Mouse (Mus musculus): ENCODE data around the gene Plekha4. TPM values are rescaled to one million over a fixed set of nuclear protein-coding genes. Genes with fewer than 3 reads are reported as not detected.

Plekha4 gene
- polyA plus RNA-seq, 1 experiment, result 1.2 TPM

GRCm38 (mm10) chr7:45529461-45529860, 3.3 kb downstream of the Plekha4 start:
- no peaks in the 10 kb centered on the region for H3K27me3 ChIP-seq (ENCODE audit: control insufficient read depth, insufficient read depth, low read length)
- TF ChIP-seq POLR2A (IDR thresholded peaks at IDR 0.05; ENCODE audit: borderline replicate concordance, insufficient read depth, low read length) (no peak), CTCF (IDR thresholded peaks at IDR 0.05; ENCODE audit: borderline replicate concordance, insufficient read depth, low read depth, low read length) (no peak)
- H3K4me3 ChIP-seq (replicated peaks; ENCODE audit: insufficient read depth, low read depth, low read length), result no peak overlapping the region
- DNase-seq, result no peak
- no peak overlapping the region for H3K27ac ChIP-seq (ENCODE audit: insufficient read depth, low read length)
- 20% methylated on average over 6 of the region's 6 CpGs for WGBS
- H3K4me1 ChIP-seq (ENCODE audit: control insufficient read depth, insufficient read depth, low read length), result peaks cover under 1% of the 10 kb centered on the region; the same call in 1 of the 2 replicates

GRCm38 (mm10) chr7:45530643-45531042, 4.5 kb downstream of the Plekha4 start:
- Histone ChIP-seq H3K27me3 (ENCODE audit: control insufficient read depth, insufficient read depth, low read length) (no peaks in the 10 kb centered on the region), H3K4me1 (ENCODE audit: control insufficient read depth, insufficient read depth, low read length) (no peaks in the 10 kb centered on the region), H3K4me3 (replicated peaks; ENCODE audit: insufficient read depth, low read depth, low read length) (no peak overlapping the region), H3K27ac (ENCODE audit: insufficient read depth, low read length) (no peak overlapping the region)
- TF ChIP-seq POLR2A (IDR thresholded peaks at IDR 0.05; ENCODE audit: borderline replicate concordance, insufficient read depth, low read length) (no peak), CTCF (IDR thresholded peaks at IDR 0.05; ENCODE audit: borderline replicate concordance, insufficient read depth, low read depth, low read length) (no peak)
- DNase-seq, result no peak
- 42% methylated on average over 2 of the region's 2 CpGs for whole genome bisulfite sequencing

- 85% methylated on average over 1 of the region's 1 CpGs for WGBS
- no peak for TF ChIP-seq POLR2A (IDR thresholded peaks at IDR 0.05; ENCODE audit: borderline replicate concordance, insufficient read depth, low read length)
- TF ChIP-seq CTCF (IDR thresholded peaks at IDR 0.05; ENCODE audit: borderline replicate concordance, insufficient read depth, low read depth, low read length), result no peak
- DNase-seq, result no peak
- Histone ChIP-seq H3K27me3 (ENCODE audit: control insufficient read depth, insufficient read depth, low read length) (no peaks in the 10 kb centered on the region), H3K4me3 (replicated peaks; ENCODE audit: insufficient read depth, low read depth, low read length) (no peak overlapping the region), H3K4me1 (ENCODE audit: control insufficient read depth, insufficient read depth, low read length) (0 out of 2 replicates have a peak, but pooled peaks cover 5% of the 10 kb centered on the region), H3K27ac (ENCODE audit: insufficient read depth, low read length) (no peak overlapping the region)
These were observed 9.5 kb downstream of the Plekha4 start for GRCm38 (mm10) chr7:45535676-45536075.

- TF ChIP-seq POLR2A (IDR thresholded peaks at IDR 0.05; ENCODE audit: borderline replicate concordance, insufficient read depth, low read length), result no peak
- TF ChIP-seq CTCF (IDR thresholded peaks at IDR 0.05; ENCODE audit: borderline replicate concordance, insufficient read depth, low read depth, low read length), result no peak
- Histone ChIP-seq H3K27ac (ENCODE audit: insufficient read depth, low read length) (no peak overlapping the region), H3K4me1 (ENCODE audit: control insufficient read depth, insufficient read depth, low read length) (0 out of 2 replicates have a peak, but pooled peaks cover 5% of the 10 kb centered on the region), H3K4me3 (replicated peaks; ENCODE audit: insufficient read depth, low read depth, low read length) (peak overlapping the region; percentile 75), H3K27me3 (ENCODE audit: control insufficient read depth, insufficient read depth, low read length) (no peaks in the 10 kb centered on the region)
- WGBS, result 81% methylated on average over 10 of the region's 10 CpGs
- DNase-seq, result no peak
These were observed 11.5 kb downstream of the Plekha4 start for GRCm38 (mm10) chr7:45537602-45538001.

- H3K27ac ChIP-seq (ENCODE audit: insufficient read depth, low read length), result peak overlapping the region; percentile 8; the same call in 1 of the 2 replicates
- H3K27me3 ChIP-seq (ENCODE audit: control insufficient read depth, insufficient read depth, low read length), result no peaks in the 10 kb centered on the region
- H3K4me1 ChIP-seq (ENCODE audit: control insufficient read depth, insufficient read depth, low read length), result 0 out of 2 replicates have a peak, but pooled peaks cover 5% of the 10 kb centered on the region
- peak; percentile 76 to 84 for DNase-seq
- under 1% methylated on average over 29 of the region's 29 CpGs for WGBS
- H3K4me3 ChIP-seq (replicated peaks; ENCODE audit: insufficient read depth, low read depth, low read length), result peak overlapping the region; percentile 75
- TF ChIP-seq CTCF (IDR thresholded peaks at IDR 0.05; ENCODE audit: borderline replicate concordance, insufficient read depth, low read depth, low read length), result no peak
- peak; percentile 39; the same call in 1 of the 2 replicates for TF ChIP-seq POLR2A (IDR thresholded peaks at IDR 0.05; ENCODE audit: borderline replicate concordance, insufficient read depth, low read length)
These were observed 12.3 kb downstream of the Plekha4 start for GRCm38 (mm10) chr7:45538163-45539041.

GRCm38 (mm10) chr7:45539095-45539494, 13.0 kb downstream of the Plekha4 start:
- WGBS, result 71% methylated on average over 3 of the region's 3 CpGs
- Histone ChIP-seq H3K27ac (ENCODE audit: insufficient read depth, low read length) (no peak overlapping the region), H3K27me3 (ENCODE audit: control insufficient read depth, insufficient read depth, low read length) (no peaks in the 10 kb centered on the region), H3K4me3 (replicated peaks; ENCODE audit: insufficient read depth, low read depth, low read length) (no peak overlapping the region), H3K4me1 (ENCODE audit: control insufficient read depth, insufficient read depth, low read length) (0 out of 2 replicates have a peak, but pooled peaks cover 5% of the 10 kb centered on the region)
- TF ChIP-seq CTCF (IDR thresholded peaks at IDR 0.05; ENCODE audit: borderline replicate concordance, insufficient read depth, low read depth, low read length) (no peak), POLR2A (IDR thresholded peaks at IDR 0.05; ENCODE audit: borderline replicate concordance, insufficient read depth, low read length) (no peak)
- DNase-seq, result no peak

GRCm38 (mm10) chr7:45540213-45540612, 14.1 kb downstream of the Plekha4 start:
- no peaks in the 10 kb centered on the region for H3K27me3 ChIP-seq (ENCODE audit: control insufficient read depth, insufficient read depth, low read length)
- WGBS, result 61% methylated on average over 2 of the region's 2 CpGs
- H3K27ac ChIP-seq (ENCODE audit: insufficient read depth, low read length), result no peak overlapping the region
- no peak for DNase-seq
- H3K4me1 ChIP-seq (ENCODE audit: control insufficient read depth, insufficient read depth, low read length), result 0 out of 2 replicates have a peak, but pooled peaks cover 5% of the 10 kb centered on the region
- no peak overlapping the region for H3K4me3 ChIP-seq (replicated peaks; ENCODE audit: insufficient read depth, low read depth, low read length)
- no peak for TF ChIP-seq CTCF (IDR thresholded peaks at IDR 0.05; ENCODE audit: borderline replicate concordance, insufficient read depth, low read depth, low read length)
- TF ChIP-seq POLR2A (IDR thresholded peaks at IDR 0.05; ENCODE audit: borderline replicate concordance, insufficient read depth, low read length), result no peak

GRCm38 (mm10) chr7:45544525-45544924, 18.4 kb downstream of the Plekha4 start:
- Histone ChIP-seq H3K27me3 (ENCODE audit: control insufficient read depth, insufficient read depth, low read length) (no peaks in the 10 kb centered on the region), H3K4me1 (ENCODE audit: control insufficient read depth, insufficient read depth, low read length) (no peaks in the 10 kb centered on the region), H3K27ac (ENCODE audit: insufficient read depth, low read length) (no peak overlapping the region), H3K4me3 (replicated peaks; ENCODE audit: insufficient read depth, low read depth, low read length) (no peak overlapping the region)
- TF ChIP-seq POLR2A (IDR thresholded peaks at IDR 0.05; ENCODE audit: borderline replicate concordance, insufficient read depth, low read length) (no peak), CTCF (IDR thresholded peaks at IDR 0.05; ENCODE audit: borderline replicate concordance, insufficient read depth, low read depth, low read length) (no peak)
- DNase-seq, result no peak
- 98% methylated on average over 1 of the region's 1 CpGs for WGBS

All from cerebellum, adult 2 months (tissue).